Mouse (Mus musculus): ENCODE data around the gene Plgrkt. TPM values are rescaled to one million over a fixed set of nuclear protein-coding genes. Genes with fewer than 3 reads are reported as not detected.

Gene Plgrkt
- total RNA-seq (2023), result 100 to 1,000 TPM; 145 to 161 TPM

DNA sequence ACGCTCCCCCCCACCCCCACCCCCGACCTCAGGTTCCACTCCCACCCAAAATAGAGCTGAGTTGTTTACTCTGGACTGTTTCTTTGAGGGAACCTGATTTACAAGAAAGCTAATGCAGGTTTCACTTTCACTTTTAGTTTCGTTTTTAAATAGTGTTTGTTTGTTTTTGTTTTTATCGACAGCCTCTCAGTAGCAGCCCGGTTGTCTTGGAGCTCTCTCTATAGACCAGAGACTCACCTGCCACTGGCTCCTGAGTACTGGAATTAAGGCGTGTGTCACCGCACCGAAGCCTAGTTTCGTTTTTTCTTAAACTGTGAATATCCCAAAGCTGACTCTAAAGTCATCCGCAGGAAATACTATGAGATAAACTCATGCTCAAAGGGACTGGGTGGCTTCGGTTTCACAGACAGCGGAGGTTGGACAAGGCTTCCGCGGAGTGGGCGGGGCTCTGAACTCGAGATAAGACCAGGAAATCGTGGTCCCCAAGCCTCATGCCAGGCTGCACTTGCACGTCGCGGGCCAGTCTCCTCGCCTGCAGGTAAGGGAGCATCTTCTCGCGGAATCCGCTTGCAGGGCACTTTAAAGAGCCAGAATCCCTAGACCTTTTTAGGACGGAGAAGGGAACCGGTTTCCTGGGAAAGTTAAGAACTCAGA is at the start of gene Plgrkt, which contains the start of gene Cd274:
Plgrkt (minus strand) TSS at position 422 of the 654 bp plus-strand sequence.
Cd274 (plus strand) TSS at position 487 of the 654 bp plus-strand sequence.

DNA sequence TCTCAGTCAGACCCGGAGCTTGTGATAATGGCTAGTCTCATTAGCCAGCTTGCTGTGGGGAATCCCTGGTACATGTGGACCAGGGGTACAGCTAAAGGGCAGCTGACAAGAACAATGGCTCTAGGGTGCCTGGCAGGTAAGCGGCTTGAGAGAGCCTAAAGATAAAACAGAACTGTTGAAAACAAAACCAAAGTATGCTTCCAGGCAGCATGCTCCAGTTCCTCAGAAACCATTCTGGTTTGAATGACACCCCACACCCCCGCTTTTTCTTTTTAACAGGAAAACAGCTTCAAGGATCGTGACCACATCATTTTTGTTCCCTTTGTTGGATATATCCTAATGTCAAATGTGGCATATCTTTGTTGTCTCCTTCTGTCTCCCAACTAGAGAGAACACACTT is 43.4 kb upstream of the Plgrkt start, which contains the start of gene Pdcd1lg2:
Pdcd1lg2 (plus strand) TSS at position 301 of the 400 bp plus-strand sequence.

DNA sequence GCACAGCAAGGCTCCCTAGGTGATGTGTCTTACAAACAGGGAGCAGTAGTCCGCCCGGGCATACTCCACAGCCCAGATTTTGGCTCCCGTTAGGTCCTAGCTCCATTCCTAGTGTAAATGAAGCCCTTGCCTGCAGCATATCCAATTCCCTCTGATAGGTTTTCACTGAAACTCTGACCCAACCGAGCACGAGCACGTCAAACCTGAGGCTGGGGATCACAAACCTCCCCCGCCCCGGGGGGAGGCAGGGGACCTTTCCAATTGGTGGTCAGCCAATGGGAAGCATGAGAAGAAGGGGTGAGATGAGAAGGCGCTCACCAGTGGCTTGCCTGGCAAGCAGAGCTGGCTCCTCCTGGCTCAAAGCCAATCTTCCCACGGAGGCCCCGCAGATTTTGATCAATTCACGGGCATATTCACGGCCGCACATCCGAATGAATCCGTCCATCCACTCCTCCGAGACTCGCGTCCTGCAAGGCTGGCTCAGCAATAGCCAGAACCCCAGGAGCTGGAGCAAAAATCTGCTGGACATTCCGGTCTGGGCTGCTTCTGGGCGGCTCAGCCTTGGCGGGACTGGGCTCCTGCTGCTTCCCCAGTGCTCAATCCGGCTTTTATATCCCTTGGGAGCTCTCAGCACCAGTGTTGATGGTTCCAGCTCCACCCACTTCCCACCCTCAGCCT is 33.0 kb downstream of the Plgrkt start, which contains the start of gene Rln1:
Rln1 (minus strand) TSS at position 603 of the 678 bp plus-strand sequence.

DNA sequence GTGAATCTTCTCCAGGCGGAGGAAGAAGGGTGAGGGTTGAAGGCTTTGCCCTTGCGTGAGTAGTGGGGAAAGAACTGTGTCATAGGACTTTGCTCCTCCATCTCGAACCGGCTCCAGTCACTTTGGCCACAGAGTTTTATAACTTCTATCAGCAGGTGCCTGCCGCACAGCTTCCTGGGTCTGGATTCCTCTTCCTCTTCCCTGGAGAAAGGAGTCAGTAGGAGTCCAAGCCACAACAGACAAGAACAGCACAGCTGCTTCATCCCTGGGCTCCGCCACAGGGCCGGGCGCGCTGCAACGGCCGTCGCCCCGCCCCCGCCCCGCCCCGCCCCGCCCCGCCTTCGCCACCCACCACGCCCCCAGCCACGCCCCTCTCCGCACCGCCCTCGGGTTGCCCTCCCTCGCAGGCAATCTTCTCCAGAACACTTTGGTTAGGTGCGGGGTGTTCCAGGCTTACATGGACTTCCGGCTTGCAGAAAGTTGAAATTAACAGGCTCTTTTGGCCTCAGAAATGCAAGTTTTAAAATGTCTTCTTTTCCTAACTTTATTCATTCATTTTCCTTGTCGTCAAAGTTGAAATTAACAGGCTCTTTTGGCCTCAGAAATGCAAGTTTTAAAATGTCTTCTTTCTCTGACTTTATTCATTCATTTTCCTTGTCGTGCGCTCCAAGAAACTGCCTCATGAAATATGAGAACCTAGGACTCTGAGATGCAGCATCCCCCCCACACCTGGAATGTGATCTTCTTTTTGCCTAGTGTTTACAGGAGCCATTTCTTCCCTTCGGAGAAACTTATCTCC is 41.9 kb downstream of the Plgrkt start, which contains the start of gene Insl6:
Insl6 (minus strand) TSS at position 304 of the 799 bp plus-strand sequence.

Other genes starting within 250 kb of the Plgrkt start
- gene Jak2, start 115.6 kb downstream of the Plgrkt start, total RNA-seq (2023), result 10 to 100 TPM; 58.3 to 61.4 TPM
- 1 to 10 TPM; 2.8 to 3.9 TPM for gene Insl6, start 42.0 kb downstream of the Plgrkt start, total RNA-seq (2023)
- not detected for gene Rln1, start 32.7 kb downstream of the Plgrkt start, total RNA-seq (2023)
- 100 to 1,000 TPM in 1 of 2 experiments, 10 to 100 TPM in 1; 80.5 to 102 TPM for gene Cd274, start 65 bp upstream of the Plgrkt start, total RNA-seq (2023)
- 1 to 10 TPM; 6.5 to 8.8 TPM for gene Pdcd1lg2, start 43.5 kb upstream of the Plgrkt start, total RNA-seq (2023)
- gene Ric1, start 154.9 kb upstream of the Plgrkt start, total RNA-seq (2023), result 10 to 100 TPM; 49.9 to 58.2 TPM

All from B cell, adult 67 days (primary cell).